Mouse (Mus musculus) ES-E14 (cell line): ENCODE measurements around the gene Ank3.

Source experiments
- CHD2 ChIP-seq: IDR thresholded peaks from 2 replicates; pipeline ENCODE4 v1.6.1; 2014; ENCODE audit warnings: mild to moderate bottlenecking, low read depth, low read length, inconsistent platforms
- ZC3H11A ChIP-seq: IDR thresholded peaks from 2 replicates; pipeline ENCODE4 v1.6.1; 2012; ENCODE audit warnings: low read depth, mild to moderate bottlenecking, inconsistent platforms, low read length, borderline replicate concordance

- TF ChIP-seq ZC3H11A (no peak), CHD2 (no peak)
Observed at GRCm38 (mm10) chr10:69899788-69900187, 501.2 kb downstream of the Ank3 start.
